Mouse (Mus musculus): ENCODE results near the gene Uqcrq. TPM values are rescaled to one million over a fixed set of nuclear protein-coding genes. Genes with fewer than 3 reads are reported as not detected.

Gene Uqcrq
- total RNA-seq, 1 experiment = 76.9 TPM

DNA sequence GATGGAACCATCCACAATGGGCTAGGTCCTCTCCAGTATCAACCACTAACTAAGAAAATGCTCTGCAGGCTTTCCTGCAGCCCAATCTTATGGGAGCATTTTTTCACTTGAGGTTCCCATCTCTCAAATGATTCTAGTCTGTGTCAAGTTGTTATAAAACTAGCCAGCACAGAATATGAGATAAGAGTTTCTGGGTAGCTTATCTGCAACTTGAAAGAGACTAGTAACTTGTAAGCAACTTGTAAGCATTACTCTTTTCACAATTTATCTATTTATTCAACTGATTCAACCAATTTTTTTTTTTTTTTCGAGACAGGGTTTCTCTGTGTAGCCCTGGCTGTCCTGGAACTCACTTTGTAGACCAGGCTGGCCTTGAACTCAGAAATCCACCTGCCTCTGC lies 27.0 kb downstream of the Uqcrq start:
- Histone ChIP-seq H3K4me1 (ENCODE audit: control insufficient read depth in 2 of 2, insufficient read depth in 2 of 2, low read length in 2 of 2, poor library complexity in 1 of 2) (no peaks in the 10 kb centered on the region), H3K36me3 (ENCODE audit: control insufficient read depth, insufficient read depth, low read length, poor library complexity, severe bottlenecking) (peaks cover 28% of the 10 kb centered on the region), H3K9me3 (ENCODE audit: control insufficient read depth, insufficient read depth, low read depth, low read length) (no peaks in the 10 kb centered on the region), H3K27ac (ENCODE audit: insufficient read depth, low read depth, low read length, poor library complexity, severe bottlenecking) (no peak overlapping the region), H3K9ac (ENCODE audit: insufficient read depth, low read depth, low read length, poor library complexity, severe bottlenecking) (no peak overlapping the region), H3K4me3 (ENCODE audit: insufficient read depth in 1 of 2, low read depth in 1 of 2, low read length in 2 of 2, poor library complexity in 1 of 2, severe bottlenecking in 1 of 2) (no peak overlapping the region)
- TF ChIP-seq CHD2 (IDR thresholded peaks at IDR 0.05; ENCODE audit: low read depth, low read length) (no peak), HCFC1 (IDR thresholded peaks at IDR 0.05; ENCODE audit: borderline replicate concordance, insufficient read depth, low read length) (no peak), MAFK (IDR thresholded peaks at IDR 0.05; ENCODE audit: insufficient read depth, low read depth, low read length) (no peak), ZNF384 (IDR thresholded peaks at IDR 0.05; ENCODE audit: low read depth, low read length) (no peak), ZC3H11A (IDR thresholded peaks at IDR 0.05; ENCODE audit: borderline replicate concordance, low read depth, low read length) (no peak)
- no peak for DNase-seq (ENCODE audit: low read depth, low spot score)
- in situ Hi-C loops (cut with MboI; ENCODE audit: low sequenced_read_pairs in 2 of 2, unreplicated experiment in 2 of 2) = no loop called here

DNA sequence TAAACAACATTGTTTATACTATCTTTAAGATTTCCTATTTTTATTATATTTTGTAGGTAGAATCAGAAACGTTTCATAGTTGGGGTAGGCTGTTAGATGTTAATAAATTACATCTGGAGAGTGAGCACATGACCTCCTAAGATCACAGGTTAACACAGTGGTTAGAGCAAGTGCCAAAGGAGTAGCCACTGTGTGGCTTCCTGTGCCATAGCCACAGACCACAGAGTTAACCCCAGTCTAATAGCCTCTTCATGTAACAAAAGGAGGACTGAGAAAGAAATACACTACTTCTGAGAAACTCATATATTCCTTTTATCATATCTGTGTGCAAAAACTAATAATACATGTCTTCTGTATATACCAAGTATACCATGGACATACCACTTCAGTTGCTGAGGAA lies 36.8 kb downstream of the Uqcrq start:
- H3K9me3 ChIP-seq (ENCODE audit: control insufficient read depth, insufficient read depth, low read depth, low read length) = no peaks in the 10 kb centered on the region
- H3K36me3 ChIP-seq (ENCODE audit: control insufficient read depth, insufficient read depth, low read length, poor library complexity, severe bottlenecking) = peaks cover 5% of the 10 kb centered on the region
- TF ChIP-seq ZNF384 (IDR thresholded peaks at IDR 0.05; ENCODE audit: low read depth, low read length) (no peak), HCFC1 (IDR thresholded peaks at IDR 0.05; ENCODE audit: borderline replicate concordance, insufficient read depth, low read length) (no peak), CHD2 (IDR thresholded peaks at IDR 0.05; ENCODE audit: low read depth, low read length) (no peak), ZC3H11A (IDR thresholded peaks at IDR 0.05; ENCODE audit: borderline replicate concordance, low read depth, low read length) (no peak), MAFK (IDR thresholded peaks at IDR 0.05; ENCODE audit: insufficient read depth, low read depth, low read length) (no peak)
- no peak overlapping the region for H3K9ac ChIP-seq (ENCODE audit: insufficient read depth, low read depth, low read length, poor library complexity, severe bottlenecking)
- DNase-seq (ENCODE audit: low read depth, low spot score) = no peak
- in situ Hi-C loops (cut with MboI; ENCODE audit: low sequenced_read_pairs in 2 of 2, unreplicated experiment in 2 of 2) = no loop called here
- H3K4me1 ChIP-seq (ENCODE audit: control insufficient read depth in 2 of 2, insufficient read depth in 2 of 2, low read length in 2 of 2, poor library complexity in 1 of 2) = no peaks in the 10 kb centered on the region
- H3K27ac ChIP-seq (ENCODE audit: insufficient read depth, low read depth, low read length, poor library complexity, severe bottlenecking) = no peak overlapping the region
- no peak overlapping the region for H3K4me3 ChIP-seq (ENCODE audit: insufficient read depth in 1 of 2, low read depth in 1 of 2, low read length in 2 of 2, poor library complexity in 1 of 2, severe bottlenecking in 1 of 2)

DNA sequence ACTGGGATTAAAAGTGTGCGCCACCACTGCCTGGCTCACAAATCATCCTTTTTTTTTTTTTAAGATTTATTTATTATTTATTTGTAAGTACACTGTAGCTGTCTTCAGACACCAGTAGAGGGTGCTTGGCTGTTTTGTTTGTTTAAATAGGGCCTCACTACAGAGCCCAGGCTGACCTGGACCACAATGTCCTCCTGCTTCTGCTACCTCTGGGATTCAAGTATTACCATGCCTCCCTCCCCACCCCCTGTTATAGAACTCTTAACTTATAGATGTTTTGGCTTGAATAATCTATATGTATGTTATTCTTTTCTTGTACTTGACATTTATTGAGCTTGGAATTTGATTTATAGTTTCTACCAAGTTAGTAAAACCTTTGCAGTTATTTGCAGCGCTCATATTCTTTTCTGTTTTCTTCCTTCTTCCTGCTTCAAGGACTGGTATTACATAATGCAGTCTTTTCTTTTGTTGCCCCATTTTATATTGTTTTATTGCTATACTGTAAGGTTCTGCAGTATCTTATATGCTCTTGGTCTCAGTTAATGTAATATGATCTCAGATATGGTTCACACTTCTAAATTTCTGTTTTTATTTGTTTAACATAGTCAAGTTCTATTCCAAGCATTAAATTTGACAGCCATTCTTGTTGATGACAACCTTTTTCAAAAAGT lies 46.7 kb downstream of the Uqcrq start:
- Histone ChIP-seq H3K27ac (ENCODE audit: insufficient read depth, low read depth, low read length, poor library complexity, severe bottlenecking) (no peak overlapping the region), H3K4me3 (ENCODE audit: insufficient read depth in 1 of 2, low read depth in 1 of 2, low read length in 2 of 2, poor library complexity in 1 of 2, severe bottlenecking in 1 of 2) (no peak overlapping the region), H3K4me1 (ENCODE audit: control insufficient read depth in 2 of 2, insufficient read depth in 2 of 2, low read length in 2 of 2, poor library complexity in 1 of 2) (no peaks in the 10 kb centered on the region), H3K9me3 (ENCODE audit: control insufficient read depth, insufficient read depth, low read depth, low read length) (no peaks in the 10 kb centered on the region), H3K36me3 (ENCODE audit: control insufficient read depth, insufficient read depth, low read length, poor library complexity, severe bottlenecking) (peaks cover 5% of the 10 kb centered on the region), H3K9ac (ENCODE audit: insufficient read depth, low read depth, low read length, poor library complexity, severe bottlenecking) (no peak overlapping the region)
- DNase-seq (ENCODE audit: low read depth, low spot score) = no peak
- no peak for TF ChIP-seq HCFC1 (IDR thresholded peaks at IDR 0.05; ENCODE audit: borderline replicate concordance, insufficient read depth, low read length)
- no peak for TF ChIP-seq MAFK (IDR thresholded peaks at IDR 0.05; ENCODE audit: insufficient read depth, low read depth, low read length)
- no peak for TF ChIP-seq ZNF384 (IDR thresholded peaks at IDR 0.05; ENCODE audit: low read depth, low read length)
- TF ChIP-seq CHD2 (IDR thresholded peaks at IDR 0.05; ENCODE audit: low read depth, low read length) = no peak
- TF ChIP-seq ZC3H11A (IDR thresholded peaks at IDR 0.05; ENCODE audit: borderline replicate concordance, low read depth, low read length) = no peak
- in situ Hi-C loops (cut with MboI; ENCODE audit: low sequenced_read_pairs in 2 of 2, unreplicated experiment in 2 of 2) = no loop called here

DNA sequence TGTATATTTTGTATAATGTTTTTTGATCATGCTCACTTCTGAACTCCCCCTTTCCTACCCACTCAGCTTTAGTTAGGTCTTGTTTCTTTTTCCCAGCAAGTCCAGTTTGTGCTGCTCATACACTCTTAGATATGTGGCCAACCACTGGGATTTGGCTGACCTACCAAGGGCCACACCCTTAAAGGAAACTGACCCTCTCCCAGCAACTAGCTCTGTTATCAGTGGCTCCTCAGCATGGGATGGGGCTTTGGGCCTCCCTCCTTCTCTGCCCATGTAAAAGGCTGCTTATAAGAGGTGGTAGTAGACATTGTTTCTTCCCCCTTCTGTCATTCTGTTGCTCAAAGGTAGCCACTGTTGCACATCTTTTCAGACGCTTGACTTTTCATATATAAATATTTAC lies 51.7 kb downstream of the Uqcrq start:
- Histone ChIP-seq H3K36me3 (ENCODE audit: control insufficient read depth, insufficient read depth, low read length, poor library complexity, severe bottlenecking) (peaks cover 8% of the 10 kb centered on the region), H3K4me3 (ENCODE audit: insufficient read depth in 1 of 2, low read depth in 1 of 2, low read length in 2 of 2, poor library complexity in 1 of 2, severe bottlenecking in 1 of 2) (no peak overlapping the region), H3K4me1 (ENCODE audit: control insufficient read depth in 2 of 2, insufficient read depth in 2 of 2, low read length in 2 of 2, poor library complexity in 1 of 2) (no peaks in the 10 kb centered on the region), H3K9ac (ENCODE audit: insufficient read depth, low read depth, low read length, poor library complexity, severe bottlenecking) (no peak overlapping the region), H3K9me3 (ENCODE audit: control insufficient read depth, insufficient read depth, low read depth, low read length) (no peaks in the 10 kb centered on the region), H3K27ac (ENCODE audit: insufficient read depth, low read depth, low read length, poor library complexity, severe bottlenecking) (no peak overlapping the region)
- DNase-seq (ENCODE audit: low read depth, low spot score) = no peak
- in situ Hi-C loops (cut with MboI; ENCODE audit: low sequenced_read_pairs in 2 of 2, unreplicated experiment in 2 of 2) = no loop called here
- TF ChIP-seq CHD2 (IDR thresholded peaks at IDR 0.05; ENCODE audit: low read depth, low read length) = no peak
- no peak for TF ChIP-seq ZNF384 (IDR thresholded peaks at IDR 0.05; ENCODE audit: low read depth, low read length)
- no peak for TF ChIP-seq HCFC1 (IDR thresholded peaks at IDR 0.05; ENCODE audit: borderline replicate concordance, insufficient read depth, low read length)
- TF ChIP-seq ZC3H11A (IDR thresholded peaks at IDR 0.05; ENCODE audit: borderline replicate concordance, low read depth, low read length) = no peak
- no peak for TF ChIP-seq MAFK (IDR thresholded peaks at IDR 0.05; ENCODE audit: insufficient read depth, low read depth, low read length)

Other genes with a start within 250 kb of the Uqcrq start
- gene Hspa4, start 130.4 kb downstream of the Uqcrq start, total RNA-seq (2012; rRNA removed) = 182 and 280 TPM in 2 replicates
- gene Zcchc10, start 106.2 kb downstream of the Uqcrq start, total RNA-seq (2012; rRNA removed) = 8.4 and 12.9 TPM in 2 replicates
- gene Aff4, start 80.0 kb downstream of the Uqcrq start, total RNA-seq (2012; rRNA removed) = 82.2 and 97.2 TPM in 2 replicates
- gene Leap2, start 7.7 kb downstream of the Uqcrq start, total RNA-seq (2012; rRNA removed) = not detected in 2 replicates
- 0.21 and 0.45 TPM in 2 replicates for gene Gdf9, start 192 bp upstream of the Uqcrq start, total RNA-seq (2012; rRNA removed)
- gene Gm10447, start 26.3 kb upstream of the Uqcrq start, total RNA-seq (2012; rRNA removed) = not detected in 2 replicates
- 0.74 and 1.7 TPM in 2 replicates for gene Shroom1, start 26.4 kb upstream of the Uqcrq start, total RNA-seq (2012; rRNA removed)
- not detected in 2 replicates for gene Gm9837, start 39.6 kb upstream of the Uqcrq start, total RNA-seq (2012; rRNA removed)
- gene Gm9945, start 49.3 kb upstream of the Uqcrq start, total RNA-seq (2012; rRNA removed) = not detected in 2 replicates
- 0.11 and 0.13 TPM in 2 replicates for gene Sowaha, start 49.4 kb upstream of the Uqcrq start, total RNA-seq (2012; rRNA removed)
- gene Sept8, start 88.4 kb upstream of the Uqcrq start, total RNA-seq (2012; rRNA removed) = 14.3 and 16.8 TPM in 2 replicates
- gene Kif3a, start 136.5 kb upstream of the Uqcrq start, total RNA-seq (2012; rRNA removed) = 10.7 and 11.1 TPM in 2 replicates
- not detected in 2 replicates for gene Il4, start 187.8 kb upstream of the Uqcrq start, total RNA-seq (2012; rRNA removed)
- gene Il13, start 203.9 kb upstream of the Uqcrq start, total RNA-seq (2012; rRNA removed) = not detected in 2 replicates

Measured in ES-E14 (cell line).